Mouse (Mus musculus): ENCODE results near the gene Gm7945. TPM values are rescaled to one million over a fixed set of nuclear protein-coding genes. Genes with fewer than 3 reads are reported as not detected.
"Not testable (repeated sequence)": the region's sequence is repeated elsewhere in the genome, so short reads cannot be mapped to it uniquely, and the experiment has no call there.

Gm7945 gene
- polyA plus RNA-seq (2012; ENCODE audit: insufficient read depth, low replicate concordance) = not detected in 2 replicates

DNA sequence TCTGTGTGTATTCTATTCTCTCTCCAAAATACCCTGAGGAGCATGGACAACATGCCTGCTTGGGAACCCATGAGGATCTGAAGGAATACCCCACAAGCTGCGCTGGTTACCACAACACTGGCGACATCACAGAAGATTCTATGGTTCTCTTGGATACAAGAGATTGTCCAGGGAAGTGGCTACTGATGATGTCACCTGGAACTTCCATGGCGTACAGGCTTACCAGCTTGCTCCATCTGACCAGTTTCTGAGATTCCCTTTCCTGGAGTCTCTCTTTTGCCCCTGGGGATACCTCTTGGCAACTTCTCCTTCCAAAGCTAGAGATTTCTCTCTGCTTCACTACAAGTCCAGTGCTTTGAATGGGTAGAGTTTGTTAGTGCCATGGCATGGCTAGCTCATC, at the start of gene Gm7945:
TSS of gene Gm7945 (minus strand) at position 101 of the 400 bp plus-strand sequence.
- H3K4me3 ChIP-seq (replicated peaks); H3K9me3 ChIP-seq; H3K36me3 ChIP-seq (replicated peaks; ENCODE audit: low read length); H3K27me3 ChIP-seq (replicated peaks); H3K4me1 ChIP-seq: not testable (repeated sequence)

DNA sequence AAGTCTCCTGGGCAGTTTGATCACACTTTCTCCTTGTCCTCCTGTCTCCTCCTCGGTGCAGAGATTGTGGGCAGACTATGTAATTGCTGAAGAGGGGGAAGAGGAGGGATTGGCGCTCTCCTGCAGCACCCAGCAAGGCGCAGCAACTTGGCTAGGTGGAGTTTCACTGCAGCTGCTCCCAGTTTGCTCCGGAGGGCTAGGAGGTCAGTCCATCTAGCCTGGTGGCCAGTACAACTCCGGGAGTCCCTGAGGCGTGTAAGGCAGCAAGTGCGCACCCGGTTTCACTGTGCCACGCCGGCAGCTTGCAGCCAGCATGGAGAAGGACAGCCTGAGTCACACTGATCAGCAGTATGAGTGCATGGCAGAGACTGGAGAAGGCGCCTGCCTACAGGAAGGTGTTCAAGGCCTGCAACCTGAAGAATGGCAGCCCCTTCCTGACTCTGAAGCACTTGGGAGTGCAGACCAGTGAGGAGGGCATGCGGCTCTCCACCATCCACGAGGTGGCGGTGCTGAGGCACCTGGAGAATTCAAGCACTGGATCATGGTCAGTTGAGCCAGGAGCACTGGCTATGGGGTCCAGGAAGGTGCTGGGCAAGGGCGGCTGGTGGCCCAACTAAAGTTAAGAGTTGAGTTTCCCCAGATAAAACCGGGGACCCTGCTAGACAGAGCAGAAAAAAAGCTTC, 39.4 kb upstream of the Gm7945 start:
- H3K4me1 ChIP-seq; H3K36me3 ChIP-seq (replicated peaks; ENCODE audit: low read length); H3K9me3 ChIP-seq; H3K4me3 ChIP-seq (replicated peaks); H3K27me3 ChIP-seq (replicated peaks): not testable (repeated sequence)

DNA sequence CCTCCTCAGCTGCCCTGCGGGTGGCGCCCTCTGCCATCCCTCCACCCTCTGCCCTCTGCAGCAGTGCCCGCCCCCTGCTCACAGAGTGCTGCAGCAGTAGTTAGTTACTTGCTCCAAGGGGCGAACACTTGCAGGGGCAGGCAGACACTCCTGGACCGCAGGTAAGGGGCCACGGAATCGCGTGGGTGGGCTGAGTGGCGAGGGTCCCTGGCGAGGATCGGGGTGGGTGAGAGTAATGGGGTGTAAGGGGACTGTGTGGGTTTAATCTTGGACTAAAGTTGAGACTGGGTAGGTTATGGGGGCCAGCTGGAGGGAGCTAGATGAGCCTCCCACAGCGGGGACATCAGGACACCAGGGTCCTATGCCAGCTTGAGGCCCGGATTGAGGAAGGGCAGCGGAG, 38.5 kb upstream of the Gm7945 start:
- not testable (repeated sequence) for H3K4me1 ChIP-seq; H3K9me3 ChIP-seq; H3K36me3 ChIP-seq (replicated peaks; ENCODE audit: low read length); H3K4me3 ChIP-seq (replicated peaks); H3K27me3 ChIP-seq (replicated peaks)

DNA sequence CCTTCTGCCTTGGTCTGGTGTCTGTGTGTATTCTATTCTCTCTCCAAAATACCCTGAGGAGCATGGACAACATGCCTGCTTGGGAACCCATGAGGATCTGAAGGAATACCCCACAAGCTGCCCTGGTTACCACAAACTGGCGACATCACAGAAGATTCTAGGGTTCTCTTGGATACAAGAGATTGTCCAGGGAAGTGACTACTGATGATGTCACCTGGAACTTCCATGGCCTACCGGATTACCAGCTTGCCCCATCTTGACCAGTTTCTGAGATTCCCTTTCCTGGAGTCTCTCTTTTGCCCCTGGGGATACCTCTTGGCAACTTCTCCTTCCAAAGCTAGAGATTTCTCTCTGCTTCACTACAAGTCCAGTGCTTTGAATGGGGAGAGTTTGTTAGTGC, 22.0 kb upstream of the Gm7945 start, which contains the start of gene Gm6482:
TSS of gene Gm6482 (minus strand) at position 101 of the 400 bp plus-strand sequence.
- not testable (repeated sequence) for H3K36me3 ChIP-seq (replicated peaks; ENCODE audit: low read length); H3K4me3 ChIP-seq (replicated peaks); H3K9me3 ChIP-seq; H3K27me3 ChIP-seq (replicated peaks); H3K4me1 ChIP-seq

DNA sequence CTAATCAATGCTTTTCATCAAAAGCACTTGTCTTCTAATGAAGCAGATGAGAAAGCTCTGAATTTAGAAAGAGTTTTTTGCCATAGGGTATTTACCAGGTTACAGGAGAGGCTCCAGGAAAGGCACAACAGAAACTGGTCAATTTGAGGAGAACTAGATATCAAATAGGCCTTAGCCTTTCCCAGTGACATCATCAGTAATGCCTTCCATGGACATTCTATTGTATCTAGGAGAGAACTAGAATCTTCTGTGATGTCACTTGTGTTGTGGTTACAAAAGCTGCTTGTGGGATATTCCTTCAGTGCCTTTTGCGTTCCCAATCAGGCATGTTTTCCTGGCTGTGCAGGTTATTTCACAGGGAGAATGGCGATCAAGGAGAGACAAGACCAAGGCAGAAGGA, 37.9 kb downstream of the Gm7945 start, which contains the start of gene Gm5798:
TSS of gene Gm5798 (plus strand) at position 301 of the 400 bp plus-strand sequence.
- H3K27me3 ChIP-seq (replicated peaks); H3K9me3 ChIP-seq; H3K4me3 ChIP-seq (replicated peaks); H3K4me1 ChIP-seq; H3K36me3 ChIP-seq (replicated peaks; ENCODE audit: low read length): not testable (repeated sequence)

Other genes starting within 250 kb of the Gm7945 start
- gene Mbl1, start 234.9 kb downstream of the Gm7945 start, polyA plus RNA-seq (2012; ENCODE audit: insufficient read depth, low replicate concordance) = not detected in 2 replicates
- gene Sftpd, start 201.2 kb downstream of the Gm7945 start, polyA plus RNA-seq (2012; ENCODE audit: insufficient read depth, low replicate concordance) = not detected in 2 replicates
- not detected in 2 replicates for gene Gm2832, start 107.6 kb downstream of the Gm7945 start, polyA plus RNA-seq (2012; ENCODE audit: insufficient read depth, low replicate concordance)
- not detected in 2 replicates for gene Gm5798, start 37.8 kb downstream of the Gm7945 start, polyA plus RNA-seq (2012; ENCODE audit: insufficient read depth, low replicate concordance)
- gene Gm6482, start 21.9 kb upstream of the Gm7945 start, polyA plus RNA-seq (2012; ENCODE audit: insufficient read depth, low replicate concordance) = not detected in 2 replicates
- gene Gm7954, start 67.1 kb upstream of the Gm7945 start, polyA plus RNA-seq (2012; ENCODE audit: insufficient read depth, low replicate concordance) = not detected in 2 replicates
- gene Gm3486, start 103.1 kb upstream of the Gm7945 start, polyA plus RNA-seq (2012; ENCODE audit: insufficient read depth, low replicate concordance) = not detected in 2 replicates
- gene Gm7970, start 169.2 kb upstream of the Gm7945 start, polyA plus RNA-seq (2012; ENCODE audit: insufficient read depth, low replicate concordance) = not detected in 2 replicates
- not detected in 2 replicates for gene 1700049E17Rik2, start 186.8 kb upstream of the Gm7945 start, polyA plus RNA-seq (2012; ENCODE audit: insufficient read depth, low replicate concordance)
- not detected in 2 replicates for gene Gm3072, start 238.2 kb upstream of the Gm7945 start, polyA plus RNA-seq (2012; ENCODE audit: insufficient read depth, low replicate concordance)